Mouse (Mus musculus) layer of hippocampus, adult 9-10 months (tissue): Measurements from ENCODE around the gene Ubap2.
A peak's percentile ranks its signal among the peaks of the same experiment; 100 is the strongest.

Experiments used
- DNase-seq: peaks from one replicate; pipeline ENCODE4 v3.0.0; 2022; ENCODE audit warnings: low spot score

Ubap2 gene

DNA sequence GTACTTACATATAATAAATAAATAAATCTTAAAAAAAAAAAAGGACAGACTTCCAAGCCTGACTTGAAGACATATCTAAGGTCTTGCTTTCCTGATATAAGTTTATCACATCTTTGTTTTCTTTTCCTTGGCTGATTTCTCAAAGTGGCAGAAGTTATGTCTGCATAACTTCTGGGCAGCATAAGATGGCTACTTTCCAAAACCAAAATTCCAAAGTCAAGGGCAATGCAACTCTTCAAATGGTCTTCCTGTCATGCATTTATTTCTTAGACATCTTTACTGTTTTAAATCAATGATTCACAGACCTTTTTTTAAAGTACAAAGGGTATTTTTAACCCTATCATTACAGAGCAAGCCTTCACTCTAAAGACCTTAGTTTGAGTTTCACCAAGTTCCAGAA lies 14.3 kb downstream of the Ubap2 start:
- no peak for DNase-seq

GRCm38 (mm10) chr4:41259019-41259418 lies 15.9 kb downstream of the Ubap2 start:
- no peak for DNase-seq

GRCm38 (mm10) chr4:41257752-41258151 lies 17.2 kb downstream of the Ubap2 start:
- DNase-seq, result no peak

- DNase-seq, result peak; percentile 17
Measured at GRCm38 (mm10) chr4:41255564-41256210, 19.3 kb downstream of the Ubap2 start.

- DNase-seq, result no peak
Measured at GRCm38 (mm10) chr4:41253756-41254155, 21.2 kb downstream of the Ubap2 start.

DNA sequence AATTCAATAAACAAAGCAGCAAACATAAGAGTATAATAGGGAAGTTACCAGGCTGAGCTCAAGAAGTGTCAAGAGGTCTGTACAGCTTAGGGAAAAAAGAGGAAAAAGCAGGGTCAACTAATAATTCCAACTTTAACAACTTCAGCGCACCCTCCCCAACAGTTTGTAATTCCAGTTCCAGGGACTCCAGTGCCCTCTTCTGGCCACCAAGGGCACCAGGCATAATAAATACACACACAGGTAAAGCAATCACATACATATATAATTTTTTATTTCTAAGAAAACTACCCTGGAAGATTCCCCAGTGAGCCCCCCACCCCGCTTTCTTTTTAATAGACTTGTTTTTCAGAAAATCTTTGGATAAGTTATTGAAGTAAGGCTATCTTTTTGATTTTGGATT lies 29.5 kb downstream of the Ubap2 start:
- DNase-seq, result no peak

DNA sequence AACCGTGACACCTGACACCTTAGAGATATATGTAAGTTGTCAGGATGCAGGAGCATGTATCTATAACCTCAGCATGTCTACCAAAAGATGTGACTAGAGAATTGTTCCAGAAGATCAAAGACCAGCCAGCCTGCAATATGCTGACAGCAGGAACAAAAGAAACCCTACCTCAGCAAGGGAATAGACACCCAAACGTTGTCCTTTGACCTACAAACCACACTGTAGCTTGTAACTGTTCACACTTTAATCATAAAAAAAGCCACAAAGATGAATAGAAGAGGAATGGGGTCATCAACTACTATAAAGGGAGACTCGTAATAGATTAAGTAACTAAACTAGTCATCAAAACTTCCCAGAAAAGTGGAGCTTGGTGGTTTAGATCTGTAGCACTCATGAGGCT lies 34.0 kb downstream of the Ubap2 start:
- no peak for DNase-seq

- DNase-seq, result no peak
Measured at GRCm38 (mm10) chr4:41235621-41236020, 39.3 kb downstream of the Ubap2 start.

- peak; percentile 50 for DNase-seq
Measured at GRCm38 (mm10) chr4:41226351-41226750, 48.6 kb downstream of the Ubap2 start.

DNA sequence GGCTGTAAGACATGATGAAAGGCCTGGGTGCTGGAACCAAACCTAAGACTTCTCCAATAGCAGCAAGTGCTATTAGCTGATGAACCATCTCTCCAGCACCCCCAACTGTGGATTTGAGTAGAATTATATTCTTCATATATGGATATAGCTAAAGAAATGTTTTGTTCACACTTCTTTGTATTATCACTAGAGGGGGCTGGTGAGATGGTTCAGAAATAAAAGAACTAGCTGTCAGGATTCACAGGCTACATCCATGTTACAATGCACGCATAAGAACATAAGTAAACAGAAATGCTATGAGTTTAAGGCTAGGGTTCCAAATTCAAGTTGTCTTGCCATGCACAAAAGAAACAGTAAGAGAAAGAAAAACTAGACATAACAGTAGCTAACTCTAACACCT lies 49.5 kb downstream of the Ubap2 start:
- peak; percentile 22 for DNase-seq

DNA sequence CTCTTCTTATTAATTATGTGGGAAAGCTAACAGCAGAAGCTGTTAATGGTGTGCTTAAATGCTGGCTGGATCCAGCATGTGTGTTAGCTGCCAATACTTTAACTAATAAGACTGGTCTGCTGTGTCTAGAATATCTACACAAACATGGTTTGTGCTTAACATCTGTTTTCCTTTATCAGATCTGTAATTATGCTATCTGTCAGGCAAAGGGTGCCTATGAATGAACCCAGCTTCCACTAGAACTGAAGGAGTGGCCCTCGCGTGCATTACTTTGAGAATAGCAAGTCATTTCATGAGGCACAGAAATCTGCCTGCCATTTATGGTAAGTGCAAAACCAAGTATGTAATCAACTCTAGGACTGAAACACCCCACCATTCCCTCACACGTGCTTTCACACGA lies 66.9 kb downstream of the Ubap2 start:
- DNase-seq, result no peak

GRCm38 (mm10) chr4:41205751-41206150 lies 69.2 kb downstream of the Ubap2 start:
- no peak for DNase-seq

GRCm38 (mm10) chr4:41202135-41202534 lies 72.8 kb downstream of the Ubap2 start:
- no peak for DNase-seq

- DNase-seq, result peak; percentile 24
Measured at GRCm38 (mm10) chr4:41196861-41197610, 77.9 kb downstream of the Ubap2 start.

GRCm38 (mm10) chr4:41195328-41195727 lies 79.6 kb downstream of the Ubap2 start:
- DNase-seq, result no peak

- DNase-seq, result no peak
Measured at GRCm38 (mm10) chr4:41192544-41193512, 82.1 kb downstream of the Ubap2 start.

- DNase-seq, result no peak
Measured at GRCm38 (mm10) chr4:41189809-41190208, 85.1 kb downstream of the Ubap2 start.

- no peak for DNase-seq
Measured at GRCm38 (mm10) chr4:41179825-41180725, 94.9 kb downstream of the Ubap2 start.

DNA sequence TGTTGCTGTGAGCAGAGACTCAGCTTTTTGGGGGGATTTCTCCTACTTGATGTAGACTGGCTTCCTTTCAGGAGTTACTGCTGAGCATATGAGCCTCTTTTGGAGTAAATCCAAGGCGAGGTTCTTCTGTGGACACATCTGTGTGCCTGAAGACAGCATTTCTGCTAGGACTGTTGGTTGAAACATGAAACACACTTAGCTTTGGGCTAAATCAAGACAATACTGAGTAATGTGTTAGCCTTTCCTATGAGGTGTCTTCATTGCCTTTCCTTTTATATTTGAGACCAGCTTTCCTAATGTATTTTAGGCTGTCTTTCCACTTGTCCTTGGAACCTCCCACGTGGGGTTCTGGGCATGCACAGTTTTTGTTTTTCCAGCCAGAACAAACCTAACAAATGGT lies 100.3 kb downstream of the Ubap2 start:
- no peak for DNase-seq

DNA sequence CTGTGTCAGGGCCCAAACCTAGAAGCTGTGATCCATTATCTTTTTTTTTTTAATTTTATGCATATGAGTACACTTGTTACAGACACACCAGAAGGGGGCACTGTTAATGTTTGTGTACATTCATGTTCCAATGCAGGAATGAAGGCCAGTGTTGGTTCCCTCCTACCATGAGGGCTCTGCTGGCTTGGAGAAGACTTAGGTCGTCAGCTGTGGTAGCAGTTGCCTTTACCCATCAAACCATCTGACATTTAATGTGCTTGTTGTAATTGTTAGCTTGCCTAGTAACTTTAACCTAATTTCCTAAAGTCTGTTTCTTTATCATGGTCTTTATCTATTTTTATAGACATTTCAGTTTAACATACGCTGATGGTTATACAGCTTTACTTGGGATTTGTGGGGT lies 104.0 kb downstream of the Ubap2 start:
- no peak for DNase-seq

GRCm38 (mm10) chr4:41165693-41166475 lies 109.1 kb downstream of the Ubap2 start:
- DNase-seq, result peak; percentile 84
